Mouse (Mus musculus): ENCODE results near the gene Nol11.

DNA sequence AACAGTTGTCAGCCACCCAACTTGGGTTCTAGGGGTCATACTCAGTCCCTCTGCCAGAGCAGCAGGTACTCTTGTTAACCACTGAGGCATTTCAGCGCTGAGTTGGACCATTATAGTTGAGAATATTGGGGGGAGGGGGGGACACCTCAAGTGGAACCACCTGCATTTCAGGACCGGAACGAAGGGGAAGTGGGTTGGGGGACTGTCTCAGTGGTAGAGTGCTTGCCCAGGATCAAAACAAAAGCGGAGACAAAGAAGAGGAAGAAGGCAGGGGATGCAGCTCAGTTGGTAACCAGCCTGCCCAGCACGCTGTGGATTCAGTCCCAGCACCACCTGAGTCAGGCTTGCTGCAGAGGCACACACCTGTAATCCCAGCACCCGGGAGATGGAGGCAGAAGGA lies 48.4 kb downstream of the Nol11 start:
- no peak for TF ChIP-seq GATA1 (IDR thresholded peaks at IDR 0.05; ENCODE audit: low read length)
- TF ChIP-seq TAL1 (IDR thresholded peaks at IDR 0.05; ENCODE audit: low read length): no peak

All from erythroblast, embryonic 14.5 days (primary cell).